Mouse (Mus musculus): Measurements from ENCODE around the gene Zfp428. TPM values are rescaled to one million over a fixed set of nuclear protein-coding genes. Genes with fewer than 3 reads are reported as not detected.

The Zfp428 gene
- total and polyA plus RNA-seq, 3 experiments = 12.4 to 16.4 TPM; not detected in 1

DNA sequence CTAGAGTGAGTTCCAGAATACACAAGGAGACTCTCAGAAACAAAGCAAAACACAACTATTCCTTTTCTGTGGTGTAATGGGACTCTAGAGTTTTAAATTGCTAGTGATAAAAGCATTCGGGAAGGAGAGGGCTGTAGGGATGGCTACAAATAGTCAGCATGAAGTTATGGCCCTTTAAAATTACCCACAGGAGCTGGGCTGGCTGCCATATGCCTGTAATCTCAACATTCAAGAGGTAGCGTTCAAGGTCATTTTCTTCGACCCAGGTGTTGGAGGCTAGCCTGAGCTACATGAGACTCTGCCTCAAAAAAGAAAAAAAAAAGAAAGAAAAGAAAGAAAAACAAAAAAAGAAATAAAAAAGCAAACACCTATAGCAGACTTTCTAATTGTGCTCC lies 744 bp upstream of the Zfp428 start:
- H3K36me3 ChIP-seq (ENCODE audit: control insufficient read depth in 1 of 2, insufficient read depth in 2 of 2, low read length in 2 of 2) = peaks cover 0 to 5% of the 10 kb centered on the region in 2 experiments; a peak in 1 of 4 replicates
- no peaks in the 10 kb centered on the region for H3K27me3 ChIP-seq (ENCODE audit: control insufficient read depth in 1 of 2, insufficient read depth in 2 of 2, low read length in 2 of 2)
- no peak overlapping the region for H3K9ac ChIP-seq (ENCODE audit: control insufficient read depth, low read depth, low read length, poor library complexity, severe bottlenecking)
- no peaks in the 10 kb centered on the region for H3K9me3 ChIP-seq (replicated peaks; ENCODE audit: insufficient read depth, low read length)
- peaks cover 11% of the 10 kb centered on the region for H3K79me2 ChIP-seq (ENCODE audit: control insufficient read depth, insufficient read depth, low read length, poor library complexity)
- H3K27ac ChIP-seq (ENCODE audit: control insufficient read depth, low read depth, low read length) = no peak overlapping the region; the same call in 1 of the 2 replicates
- peaks cover 2 to 3% of the 10 kb centered on the region in 2 experiments; a peak in 2 of 4 replicates for H3K4me1 ChIP-seq (ENCODE audit: control insufficient read depth in 1 of 2, insufficient read depth in 2 of 2, low read length in 2 of 2)
- DNase-seq (ENCODE audit: low read depth, low spot score) = peak; percentile 33
- TF ChIP-seq GATA1 (IDR thresholded peaks at IDR 0.05; ENCODE audit: low read depth, low read length) (no peak), ETS1 (IDR thresholded peaks at IDR 0.05; ENCODE audit: low read depth, low read length) (no peak), TAL1 (IDR thresholded peaks at IDR 0.05; ENCODE audit: low read length) (no peak), ZMIZ1 (IDR thresholded peaks at IDR 0.05; ENCODE audit: low read depth, low read length) (no peak), MEF2A (IDR thresholded peaks at IDR 0.05; ENCODE audit: extremely low read depth, insufficient replicate concordance, low read depth, low read length, poor library complexity, severe bottlenecking) (no peak), POLR2AphosphoS2 (IDR thresholded peaks at IDR 0.05; ENCODE audit: low read length) (no peak), GABPA (IDR thresholded peaks at IDR 0.05; ENCODE audit: low read depth, low read length) (no peak), MYC (IDR thresholded peaks at IDR 0.05; ENCODE audit: low read depth, low read length) (no peak), UBTF (IDR thresholded peaks at IDR 0.05; ENCODE audit: borderline replicate concordance, insufficient read depth, low read depth, low read length) (no peak), MYB (IDR thresholded peaks at IDR 0.05; ENCODE audit: low read depth, low read length) (no peak), JUND (IDR thresholded peaks at IDR 0.05; ENCODE audit: low read depth, low read length) (no peak), RAD21 (IDR thresholded peaks at IDR 0.05; ENCODE audit: low read depth, low read length) (no peak), MXI1 (IDR thresholded peaks at IDR 0.05; ENCODE audit: low read depth, low read length) (no peak), E2F4 (IDR thresholded peaks at IDR 0.05; ENCODE audit: borderline replicate concordance, low read depth, low read length) (no peak), POLR2A (IDR thresholded peaks at IDR 0.05; ENCODE audit: control insufficient read depth in 1 of 2, insufficient read depth in 1 of 2, low read depth in 1 of 2, low read length in 2 of 2, poor library complexity in 1 of 2) (no peak), ZKSCAN1 (IDR thresholded peaks at IDR 0.05; ENCODE audit: low read depth, low read length) (no peak), MAZ (IDR thresholded peaks at IDR 0.05; ENCODE audit: low read depth, low read length) (no peak), NRF1 (IDR thresholded peaks at IDR 0.05; ENCODE audit: insufficient read depth, low read depth, low read length, poor library complexity, severe bottlenecking) (no peak), CHD1 (IDR thresholded peaks at IDR 0.05; ENCODE audit: low read depth, low read length) (no peak), MAX (IDR thresholded peaks at IDR 0.05; ENCODE audit: low read length) (no peak)
- peak overlapping the region in 1 of 2 experiments; percentile 74; a peak in 3 of 4 replicates for H3K4me3 ChIP-seq (ENCODE audit: control insufficient read depth in 1 of 2, insufficient read depth in 1 of 2, low read depth in 2 of 2, low read length in 2 of 2)

DNA sequence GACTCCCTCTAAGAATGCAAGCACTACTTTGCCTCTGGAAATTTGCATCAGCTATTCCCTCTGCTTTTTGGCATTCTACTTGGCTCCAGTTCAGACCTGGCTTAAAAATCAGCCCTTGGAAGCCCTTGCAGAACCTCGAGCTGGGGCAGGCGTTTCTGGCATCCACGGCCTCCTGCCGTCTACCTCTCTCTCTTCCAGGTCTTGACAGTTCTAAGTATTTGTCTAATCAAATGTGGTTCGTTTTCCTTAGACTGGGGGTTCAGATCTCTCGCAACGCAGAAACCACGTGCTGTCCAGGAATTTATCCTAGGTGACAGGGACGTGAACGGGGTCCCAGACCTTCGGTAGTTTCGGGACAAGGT lies 349 bp upstream of the Zfp428 start:
- peaks cover 0 to 5% of the 10 kb centered on the region in 2 experiments; a peak in 1 of 4 replicates for H3K36me3 ChIP-seq (ENCODE audit: control insufficient read depth in 1 of 2, insufficient read depth in 2 of 2, low read length in 2 of 2)
- TF ChIP-seq SIN3A (IDR thresholded peaks at IDR 0.05; ENCODE audit: low read length) (peak; percentile 40; the same call in 1 of the 2 replicates), POLR2A (IDR thresholded peaks at IDR 0.05; ENCODE audit: control insufficient read depth in 1 of 2, insufficient read depth in 1 of 2, low read depth in 1 of 2, low read length in 2 of 2, poor library complexity in 1 of 2) (no peak), SMC3 (IDR thresholded peaks at IDR 0.05; ENCODE audit: low read depth, low read length) (no peak), USF2 (IDR thresholded peaks at IDR 0.05; ENCODE audit: borderline replicate concordance in 1 of 2, insufficient read depth in 1 of 2, low read depth in 1 of 2, low read length in 2 of 2) (no peak), USF1 (IDR thresholded peaks at IDR 0.05; ENCODE audit: low read depth, low read length) (no peak; the same call in 1 of the 2 replicates), POLR2AphosphoS5 (IDR thresholded peaks at IDR 0.05; ENCODE audit: borderline replicate concordance, low read depth, low read length) (no peak), ZNF384 (IDR thresholded peaks at IDR 0.05; ENCODE audit: low read depth, low read length) (peak; percentile 43; the same call in 1 of the 2 replicates), MAFK (IDR thresholded peaks at IDR 0.05; ENCODE audit: borderline replicate concordance, low read depth, low read length) (no peak), MXI1 (IDR thresholded peaks at IDR 0.05; ENCODE audit: low read depth, low read length) (peak; percentile 76), POLR2AphosphoS2 (IDR thresholded peaks at IDR 0.05; ENCODE audit: low read length) (no peak), MAX (IDR thresholded peaks at IDR 0.05; ENCODE audit: low read length) (peak; percentile 77; the same call in 1 of the 2 replicates)
- no peaks in the 10 kb centered on the region for H3K27me3 ChIP-seq (ENCODE audit: control insufficient read depth in 1 of 2, insufficient read depth in 2 of 2, low read length in 2 of 2)
- H3K9ac ChIP-seq (ENCODE audit: control insufficient read depth, low read depth, low read length, poor library complexity, severe bottlenecking) = peak overlapping the region; percentile 80
- H3K9me3 ChIP-seq (replicated peaks; ENCODE audit: insufficient read depth, low read length) = no peaks in the 10 kb centered on the region
- H3K79me2 ChIP-seq (ENCODE audit: control insufficient read depth, insufficient read depth, low read length, poor library complexity) = peaks cover 11% of the 10 kb centered on the region
- DNase-seq (ENCODE audit: low read depth, low spot score) = no peak
- H3K4me3 ChIP-seq (ENCODE audit: control insufficient read depth in 1 of 2, insufficient read depth in 1 of 2, low read depth in 2 of 2, low read length in 2 of 2) = peak overlapping the region; percentile 74 to 86
- peaks cover 2 to 7% of the 10 kb centered on the region in 2 experiments; a peak in 3 of 4 replicates for H3K4me1 ChIP-seq (ENCODE audit: control insufficient read depth in 1 of 2, insufficient read depth in 2 of 2, low read length in 2 of 2)
- H3K27ac ChIP-seq (ENCODE audit: control insufficient read depth, low read depth, low read length) = peak overlapping the region; percentile 72; the same call in 1 of the 2 replicates
